9 mouse cellular contexts compared by ENCODE assay signal in genomic region chr11:12198700-12199349, GRCm38 (mm10).
A peak's percentile ranks its signal among the peaks of the same experiment; 100 is the strongest.
DNase-seq lines count a peak whose midpoint lies in the region; ATAC-seq and TF ChIP-seq lines count a peak whose summit lies in the region.
"Had no signal": no experiment of that assay in that cellular context is flagged by ENCODE, and none has a peak within 500 bp of the region (broad histone marks: within the 10 kb centered on the region; RNA-seq: fewer than 3 reads in every experiment).

No protein-coding gene starts in this region.

- no peak overlapping the region for H3K4me2 ChIP-seq in forebrain, embryonic 14.5 days (ENCODE audit: low read length)
- H3K4me2 ChIP-seq in forebrain, embryonic 12.5 days, result no peak overlapping the region
- no peak overlapping the region for H3K4me2 ChIP-seq in liver, embryonic 11.5 days
- H3K4me2 ChIP-seq in intestine, embryonic 16.5 days (ENCODE audit: low read depth, low read length), result no peak overlapping the region
- H3K4me2 ChIP-seq: midbrain, embryonic 11.5 days had no signal

- TF ChIP-seq CTCF in liver, adult 2 months (IDR thresholded peaks at IDR 0.05; ENCODE audit: low read depth, low read length), result no peak

- no peak overlapping the region for H3K9ac ChIP-seq in forebrain, embryonic 14.5 days (ENCODE audit: low read length)
- H3K9ac ChIP-seq in forebrain, embryonic 12.5 days, result no peak overlapping the region
- H3K9ac ChIP-seq in liver, adult 2 months (ENCODE audit: low read depth, low read length), result no peak overlapping the region
- no peak overlapping the region for H3K9ac ChIP-seq in liver, embryonic 11.5 days (ENCODE audit: low read depth, low read length)
- no peak overlapping the region for H3K9ac ChIP-seq in intestine, embryonic 16.5 days (ENCODE audit: low read depth, low read length)

- H3K27ac ChIP-seq in forebrain, embryonic 14.5 days (ENCODE audit: low read depth, low read length), result no peak overlapping the region
- H3K27ac ChIP-seq in forebrain, embryonic 12.5 days, result no peak overlapping the region
- H3K27ac ChIP-seq in liver, adult 2 months (replicated peaks; ENCODE audit: insufficient read depth, low read depth, low read length), result no peak overlapping the region
- H3K27ac ChIP-seq in liver, embryonic 11.5 days (ENCODE audit: low read depth, low read length), result no peak overlapping the region
- H3K27ac ChIP-seq in intestine, embryonic 16.5 days (ENCODE audit: low read length), result no peak overlapping the region

- WGBS in forebrain, embryonic 14.5 days, result 60% methylated on average over 6 of the region's 6 CpGs
- 86% methylated on average over 6 of the region's 6 CpGs for WGBS in forebrain, embryonic 12.5 days
- WGBS in liver, adult 2 months, result 14% methylated on average over 6 of the region's 6 CpGs
- 86% methylated on average over 6 of the region's 6 CpGs for WGBS in liver, embryonic 11.5 days
- 86% methylated on average over 6 of the region's 6 CpGs for WGBS in intestine, embryonic 16.5 days

- no peaks in the 10 kb centered on the region for H3K36me3 ChIP-seq in forebrain, embryonic 14.5 days (ENCODE audit: control insufficient read depth, insufficient read depth, low read length)
- no peaks in the 10 kb centered on the region for H3K36me3 ChIP-seq in forebrain, embryonic 12.5 days (replicated peaks)
- no peaks in the 10 kb centered on the region for H3K36me3 ChIP-seq in liver, adult 2 months (ENCODE audit: control insufficient read depth, insufficient read depth, low read length)
- no peaks in the 10 kb centered on the region for H3K36me3 ChIP-seq in liver, embryonic 11.5 days (ENCODE audit: control insufficient read depth, insufficient read depth, low read length)
- no peaks in the 10 kb centered on the region for H3K36me3 ChIP-seq in intestine, embryonic 16.5 days (ENCODE audit: control insufficient read depth, insufficient read depth, low read length)

- peak; percentile 54 for DNase-seq in forebrain, embryonic 14.5 days (ENCODE audit: low spot score)
- DNase-seq in liver, adult 2 months (ENCODE audit: extremely low read depth, low read depth, low spot score), result peak; percentile 86
- DNase-seq in liver, embryonic 11.5 days (ENCODE audit: low spot score), result no peak
- DNase-seq in cerebellum, postnatal 36 days, result peak; percentile 35 to 40
- peak; percentile 74 for DNase-seq in lung, postnatal 25 days (ENCODE audit: low spot score)
- no peak for DNase-seq in left cerebral cortex, adult 9 months (ENCODE audit: low spot score in 2 of 2)

- no peak for TF ChIP-seq POLR2A in liver, adult 2 months (IDR thresholded peaks at IDR 0.05; ENCODE audit: extremely low read depth, insufficient read depth, low read length)

- H3K4me3 ChIP-seq in forebrain, embryonic 14.5 days (ENCODE audit: low read depth, low read length), result no peak overlapping the region
- H3K4me3 ChIP-seq in forebrain, embryonic 12.5 days (replicated peaks), result no peak overlapping the region
- no peak overlapping the region for H3K4me3 ChIP-seq in liver, adult 2 months (ENCODE audit: insufficient read depth, low read depth, low read length)
- H3K4me3 ChIP-seq in liver, embryonic 11.5 days (ENCODE audit: low read depth, low read length), result no peak overlapping the region
- H3K4me3 ChIP-seq in intestine, embryonic 16.5 days (ENCODE audit: low read length), result no peak overlapping the region

- ATAC-seq in forebrain, embryonic 14.5 days, result peak; percentile 44; the same call in 1 of the 2 replicates
- no peak for ATAC-seq in forebrain, embryonic 12.5 days (ENCODE audit: low FRiP score)
- ATAC-seq in liver, embryonic 11.5 days (replicated peaks; ENCODE audit: low FRiP score), result no peak
- ATAC-seq in intestine, embryonic 16.5 days, result no peak

- H3K79me2 ChIP-seq in liver, adult 2 months (ENCODE audit: control insufficient read depth, insufficient read depth, low read length), result no peaks in the 10 kb centered on the region

- H3K4me1 ChIP-seq in forebrain, embryonic 14.5 days (ENCODE audit: control insufficient read depth, insufficient read depth, low read length), result no peaks in the 10 kb centered on the region
- no peaks in the 10 kb centered on the region for H3K4me1 ChIP-seq in forebrain, embryonic 12.5 days
- H3K4me1 ChIP-seq in liver, adult 2 months (ENCODE audit: control insufficient read depth, insufficient read depth, low read length), result no peaks in the 10 kb centered on the region
- no peaks in the 10 kb centered on the region for H3K4me1 ChIP-seq in liver, embryonic 11.5 days (replicated peaks; ENCODE audit: control insufficient read depth, insufficient read depth, low read length)
- no peaks in the 10 kb centered on the region for H3K4me1 ChIP-seq in intestine, embryonic 16.5 days (ENCODE audit: control insufficient read depth, insufficient read depth, low read length)

- no peaks in the 10 kb centered on the region for H3K27me3 ChIP-seq in forebrain, embryonic 14.5 days (replicated peaks; ENCODE audit: control insufficient read depth, insufficient read depth, low read length)
- no peaks in the 10 kb centered on the region for H3K27me3 ChIP-seq in forebrain, embryonic 12.5 days
- peaks cover 10% of the 10 kb centered on the region; the same call in 1 of the 2 replicates for H3K27me3 ChIP-seq in liver, adult 2 months (ENCODE audit: control insufficient read depth, insufficient read depth, low read length)
- no peaks in the 10 kb centered on the region; the same call in 1 of the 2 replicates for H3K27me3 ChIP-seq in liver, embryonic 11.5 days (replicated peaks; ENCODE audit: control insufficient read depth, insufficient read depth, low read length)
- no peaks in the 10 kb centered on the region for H3K27me3 ChIP-seq in intestine, embryonic 16.5 days (replicated peaks; ENCODE audit: control insufficient read depth, insufficient read depth, low read length)

- no peaks in the 10 kb centered on the region for H3K9me3 ChIP-seq in forebrain, embryonic 14.5 days (replicated peaks; ENCODE audit: control insufficient read depth, low read length)
- no peaks in the 10 kb centered on the region for H3K9me3 ChIP-seq in forebrain, embryonic 12.5 days
- H3K9me3 ChIP-seq in liver, embryonic 11.5 days (ENCODE audit: control insufficient read depth, low read length), result no peaks in the 10 kb centered on the region
- H3K9me3 ChIP-seq in intestine, embryonic 16.5 days (ENCODE audit: control insufficient read depth, low read length), result no peaks in the 10 kb centered on the region

Comparison
In these comparisons a context has a peak if more than half of its experiments do, and no peak if none do; other contexts are left out.
1. DNase-seq: peak in forebrain, embryonic 14.5 days (single experiment), liver, adult 2 months (single experiment), cerebellum, postnatal 36 days (2 of 2) and lung, postnatal 25 days (single experiment); none in liver, embryonic 11.5 days (single experiment) and left cerebral cortex, adult 9 months (0 of 2).